Mouse (Mus musculus) stomach, embryonic 16.5 days (tissue): ENCODE results near the gene Ogdh. TPM values are rescaled to one million over a fixed set of nuclear protein-coding genes. Genes with fewer than 3 reads are reported as not detected.

Source experiments
- ATAC-seq: fragments of 200-750 bp; cut with Nextera tagmentation; 2 replicates; pipeline ENCODE4 v1.8.0; 2017; ENCODE audit warnings: moderate number of reproducible peaks, moderate TSS enrichment; ENCODE audit not compliant: insufficient read depth, low FRiP score
- H3K27ac ChIP-seq: fragments of 300-500 bp; sonication (generic); 2 replicates; pipeline ENCODE4 v1.5.1; 2014; ENCODE audit warnings: low read length
- H3K27me3 ChIP-seq: fragments of 300-500 bp; sonication (generic); 2 replicates; pipeline ENCODE4 v1.6.1; 2014; ENCODE audit warnings: low read length, control low read depth, mixed read lengths; ENCODE audit not compliant: control insufficient read depth, insufficient read depth
- H3K36me3 ChIP-seq: fragments of 300-500 bp; sonication (generic); 2 replicates; pipeline ENCODE4 v1.6.1; 2014; ENCODE audit warnings: low read length; ENCODE audit not compliant: control insufficient read depth, insufficient read depth
- H3K4me1 ChIP-seq: fragments of 300-500 bp; sonication (generic); 2 replicates; pipeline ENCODE4 v1.6.1; 2014; ENCODE audit warnings: low read length, control low read depth, mixed read lengths; ENCODE audit not compliant: control insufficient read depth, insufficient read depth
- H3K4me2 ChIP-seq: fragments of 300-500 bp; sonication (generic); 2 replicates; pipeline ENCODE4 v1.6.1; 2014; ENCODE audit warnings: low read depth, low read length, mixed read lengths
- H3K4me3 ChIP-seq: fragments of 300-500 bp; sonication (generic); replicated peaks from 2 replicates; pipeline ENCODE4 v1.5.1; 2014; ENCODE audit warnings: mild to moderate bottlenecking, low read length
- H3K9ac ChIP-seq: fragments of 300-500 bp; sonication (generic); 2 replicates; pipeline ENCODE4 v1.6.1; 2014; ENCODE audit warnings: low read length
- H3K9me3 ChIP-seq: fragments of 300-500 bp; sonication (generic); replicated peaks from 2 replicates; pipeline ENCODE4 v1.6.1; 2016; ENCODE audit warnings: low read length, control low read depth; ENCODE audit not compliant: control insufficient read depth
- WGBS: fragments of 180-500 bp; shearing (Covaris S2); extraction: QIAGEN DNeasy Blood & Tissue Kit; methylation state at CpG from one replicate; pipeline ENCODE4 v1.1.7; 2014; 5-methylcytosine and 5-hydroxymethylcytosine counted together
- polyA plus RNA-seq: library from polyadenylated mRNA; unstranded; fragments of >200 nt; fragmentation: Nextera tagmentation; extraction: Ambion mirVana; gene quantifications from 2 replicates; pipeline ENCODE4 v1.2.1, GENCODE M21; 2015

Gene Ogdh
- polyA plus RNA-seq, 1 experiment from 2014 or later: 134 TPM

DNA sequence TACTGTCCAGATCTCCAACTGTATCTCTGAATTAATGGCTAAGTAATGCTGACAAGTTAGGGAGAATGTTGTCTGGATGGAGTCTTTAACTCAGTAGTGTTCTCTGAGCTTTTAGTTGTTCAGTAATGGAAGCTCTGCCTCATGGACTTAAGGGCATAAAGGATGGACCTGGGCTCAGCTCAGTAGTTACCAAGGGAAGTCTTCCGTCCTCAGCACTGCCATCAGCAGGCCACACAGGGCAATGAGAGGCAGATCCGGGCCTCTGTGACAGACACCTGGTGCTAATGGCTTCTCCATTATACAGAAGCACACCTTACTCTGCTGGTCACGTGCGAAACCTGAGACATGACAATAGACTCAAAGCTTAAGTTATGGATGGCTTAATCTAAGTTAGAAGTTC, 45.3 kb downstream of the Ogdh start:
- no peaks in the 10 kb centered on the region for H3K9me3 ChIP-seq
- H3K27ac ChIP-seq: no peak overlapping the region
- 0 out of 2 replicates have a peak, but pooled peaks cover 7% of the 10 kb centered on the region for H3K36me3 ChIP-seq
- no peaks in the 10 kb centered on the region for H3K27me3 ChIP-seq
- no peak for ATAC-seq
- no peak overlapping the region for H3K9ac ChIP-seq
- H3K4me3 ChIP-seq: no peak overlapping the region
- 75% methylated on average over 4 of the region's 4 CpGs for WGBS
- H3K4me1 ChIP-seq: no peaks in the 10 kb centered on the region
- no peak overlapping the region for H3K4me2 ChIP-seq

- Histone ChIP-seq H3K36me3 (peaks cover 51% of the 10 kb centered on the region), H3K4me2 (no peak overlapping the region), H3K9ac (no peak overlapping the region), H3K4me3 (no peak overlapping the region), H3K9me3 (no peaks in the 10 kb centered on the region), H3K27me3 (no peaks in the 10 kb centered on the region), H3K4me1 (no peaks in the 10 kb centered on the region), H3K27ac (no peak overlapping the region)
- 98% methylated on average over 4 of the region's 4 CpGs for WGBS
- ATAC-seq: no peak
Measured at GRCm38 (mm10) chr11:6345956-6346355, 54.5 kb downstream of the Ogdh start.

GRCm38 (mm10) chr11:6346966-6347365, 55.5 kb downstream of the Ogdh start:
- H3K4me2 ChIP-seq: no peak overlapping the region
- peaks cover 49% of the 10 kb centered on the region for H3K36me3 ChIP-seq
- no peak overlapping the region for H3K4me3 ChIP-seq
- peak; percentile 58; the same call in 1 of the 2 replicates for ATAC-seq
- no peak overlapping the region; the same call in 1 of the 2 replicates for H3K27ac ChIP-seq
- H3K9me3 ChIP-seq: no peaks in the 10 kb centered on the region
- WGBS: 72% methylated on average over 7 of the region's 7 CpGs
- no peaks in the 10 kb centered on the region for H3K27me3 ChIP-seq
- no peak overlapping the region for H3K9ac ChIP-seq
- no peaks in the 10 kb centered on the region for H3K4me1 ChIP-seq

GRCm38 (mm10) chr11:6348681-6349200, 57.3 kb downstream of the Ogdh start:
- ATAC-seq: no peak
- Histone ChIP-seq H3K27me3 (no peaks in the 10 kb centered on the region), H3K4me2 (no peak overlapping the region), H3K4me1 (no peaks in the 10 kb centered on the region), H3K9ac (no peak overlapping the region), H3K4me3 (no peak overlapping the region), H3K36me3 (peaks cover 50% of the 10 kb centered on the region), H3K9me3 (no peaks in the 10 kb centered on the region), H3K27ac (no peak overlapping the region)
- 87% methylated on average over 11 of the region's 11 CpGs for whole genome bisulfite sequencing

- H3K27ac ChIP-seq: no peak overlapping the region
- no peaks in the 10 kb centered on the region for H3K4me1 ChIP-seq
- no peak for ATAC-seq
- peaks cover 47% of the 10 kb centered on the region for H3K36me3 ChIP-seq
- WGBS: 94% methylated on average over 5 of the region's 5 CpGs
- no peak overlapping the region for H3K9ac ChIP-seq
- H3K9me3 ChIP-seq: no peaks in the 10 kb centered on the region
- no peaks in the 10 kb centered on the region for H3K27me3 ChIP-seq
- no peak overlapping the region for H3K4me3 ChIP-seq
- no peak overlapping the region for H3K4me2 ChIP-seq
Measured at GRCm38 (mm10) chr11:6349586-6349985, 58.2 kb downstream of the Ogdh start.

DNA sequence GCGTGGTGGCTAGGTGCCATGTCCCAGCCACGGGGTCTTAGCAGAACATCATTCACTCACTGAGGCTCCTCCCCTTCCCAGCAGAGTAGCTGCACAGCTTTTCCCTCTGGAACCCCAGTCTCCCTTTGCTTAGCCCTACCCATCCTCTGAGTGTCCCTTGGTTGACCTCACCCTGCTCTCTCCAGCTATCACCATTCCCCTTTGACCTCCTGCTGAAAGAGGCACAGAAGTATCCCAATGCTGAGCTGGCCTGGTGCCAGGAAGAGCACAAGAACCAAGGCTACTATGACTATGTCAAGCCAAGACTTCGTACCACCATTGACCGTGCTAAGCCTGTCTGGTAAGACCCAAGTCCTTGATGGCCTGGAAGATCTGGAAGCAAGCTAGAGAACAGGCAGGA, 63.7 kb downstream of the Ogdh start:
- WGBS: 79% methylated on average over 4 of the region's 4 CpGs
- H3K9me3 ChIP-seq: no peaks in the 10 kb centered on the region
- H3K27me3 ChIP-seq: no peaks in the 10 kb centered on the region
- ATAC-seq: no peak
- H3K27ac ChIP-seq: no peak overlapping the region
- H3K36me3 ChIP-seq: peaks cover 41% of the 10 kb centered on the region
- H3K4me3 ChIP-seq: no peak overlapping the region
- H3K9ac ChIP-seq: no peak overlapping the region
- no peak overlapping the region for H3K4me2 ChIP-seq
- no peaks in the 10 kb centered on the region for H3K4me1 ChIP-seq

DNA sequence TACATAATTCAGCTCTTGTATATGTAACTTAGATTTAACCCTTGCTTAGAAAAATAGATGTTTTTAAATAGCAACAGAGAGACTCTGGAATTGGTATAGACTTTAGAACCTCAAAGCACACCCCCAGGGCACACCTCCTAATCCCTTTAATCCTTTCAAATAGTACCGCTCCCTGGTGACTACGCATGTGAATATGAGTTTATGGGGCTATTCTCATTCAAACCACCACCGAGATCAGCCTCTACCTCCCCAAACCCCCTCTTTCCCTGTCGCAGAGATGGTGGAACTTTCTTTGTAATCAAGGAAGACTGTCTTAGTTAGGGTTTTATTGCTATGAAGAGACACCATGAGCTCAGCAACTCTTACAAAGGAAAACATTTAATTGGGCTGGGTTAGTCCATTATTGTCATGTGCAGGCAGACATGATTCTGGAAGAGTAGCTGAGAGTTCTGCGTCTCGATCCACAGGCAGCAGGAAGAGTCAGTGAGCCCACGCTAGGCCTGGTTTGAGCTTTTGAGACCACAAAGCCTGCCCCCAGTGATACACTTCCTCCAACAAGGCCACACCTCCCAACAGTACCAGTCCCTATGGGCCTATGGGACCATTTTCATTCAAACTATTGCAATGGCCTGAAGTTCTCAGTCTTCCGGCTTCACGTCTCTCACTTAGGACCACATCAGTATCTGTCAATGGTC, 73.3 kb downstream of the Ogdh start:
- H3K9ac ChIP-seq: no peak overlapping the region
- H3K27ac ChIP-seq: no peak overlapping the region
- H3K4me2 ChIP-seq: no peak overlapping the region
- no peak for ATAC-seq
- H3K4me1 ChIP-seq: peaks cover 3% of the 10 kb centered on the region; the same call in 1 of the 2 replicates
- H3K4me3 ChIP-seq: no peak overlapping the region
- no peaks in the 10 kb centered on the region for H3K9me3 ChIP-seq
- H3K36me3 ChIP-seq: no peaks in the 10 kb centered on the region
- no peaks in the 10 kb centered on the region for H3K27me3 ChIP-seq
- WGBS: 89% methylated on average over 9 of the region's 9 CpGs

- Histone ChIP-seq H3K9me3 (no peaks in the 10 kb centered on the region), H3K27ac (peak overlapping the region; percentile 27; the same call in 1 of the 2 replicates), H3K4me3 (no peak overlapping the region), H3K27me3 (no peaks in the 10 kb centered on the region), H3K9ac (no peak overlapping the region), H3K36me3 (no peaks in the 10 kb centered on the region), H3K4me1 (peaks cover 3% of the 10 kb centered on the region; the same call in 1 of the 2 replicates), H3K4me2 (no peak overlapping the region)
- peak; percentile 72; the same call in 1 of the 2 replicates for ATAC-seq
- WGBS: 14% methylated on average over 11 of the region's 11 CpGs
Measured at GRCm38 (mm10) chr11:6365885-6366284, 74.5 kb downstream of the Ogdh start.

DNA sequence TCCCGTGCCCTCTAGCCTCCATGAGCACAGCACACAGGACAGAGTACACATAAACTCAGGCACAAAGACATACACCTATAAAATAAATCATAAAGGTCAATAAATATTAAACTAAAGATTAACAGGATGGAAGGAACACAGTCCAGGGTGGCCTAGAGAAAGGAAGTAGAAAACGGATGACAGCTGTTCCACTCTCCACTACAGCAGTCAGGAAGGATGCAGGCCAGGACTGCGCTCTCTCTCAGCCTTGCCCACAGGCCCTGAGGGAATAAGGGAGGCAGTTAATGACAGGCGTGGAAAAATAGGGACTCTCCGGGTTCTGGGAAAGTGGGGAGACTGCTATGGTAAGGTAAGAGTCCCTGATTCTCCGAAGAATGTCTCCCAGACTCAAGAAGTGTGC, 75.0 kb downstream of the Ogdh start:
- no peak overlapping the region for H3K4me3 ChIP-seq
- H3K4me2 ChIP-seq: no peak overlapping the region
- H3K9ac ChIP-seq: no peak overlapping the region
- WGBS: 55% methylated on average over 6 of the region's 6 CpGs
- peaks cover 3% of the 10 kb centered on the region; the same call in 1 of the 2 replicates for H3K4me1 ChIP-seq
- ATAC-seq: peak; percentile 38; the same call in 1 of the 2 replicates
- peak overlapping the region; percentile 34; the same call in 1 of the 2 replicates for H3K27ac ChIP-seq
- no peaks in the 10 kb centered on the region for H3K9me3 ChIP-seq
- H3K27me3 ChIP-seq: no peaks in the 10 kb centered on the region
- H3K36me3 ChIP-seq: no peaks in the 10 kb centered on the region
